Mouse (Mus musculus) cortical plate, adult 2 months (tissue): ENCODE measurements around the gene Hist1h2bh. TPM values are rescaled to one million over a fixed set of nuclear protein-coding genes. Genes with fewer than 3 reads are reported as not detected.
"Not testable (repeated sequence)": the region's sequence is repeated elsewhere in the genome, so short reads cannot be mapped to it uniquely, and the experiment has no call there.

Experiments used
- H3K27ac ChIP-seq: fragments of 200-500 bp; 2 replicates; pipeline ENCODE4 v1.5.1; 2012; ENCODE audit warnings: low read length, control low read depth, inconsistent platforms; ENCODE audit not compliant: insufficient read depth
- H3K4me1 ChIP-seq: fragments of 200-500 bp; 2 replicates; pipeline ENCODE4 v1.6.1; 2011; ENCODE audit warnings: low read length; ENCODE audit not compliant: control insufficient read depth, insufficient read depth
- H3K4me3 ChIP-seq: fragments of 200-500 bp; 2 replicates; pipeline ENCODE4 v1.5.1; 2011; ENCODE audit warnings: mild to moderate bottlenecking, low read length, control low read depth; ENCODE audit not compliant: insufficient read depth
- CTCF ChIP-seq: fragments of 200-500 bp; IDR thresholded peaks from 2 replicates; pipeline ENCODE4 v1.5.1; 2011; ENCODE audit warnings: mild to moderate bottlenecking, control low read depth, low read length; ENCODE audit not compliant: insufficient read depth; ENCODE audit errors: extremely low read depth
- POLR2A ChIP-seq: fragments of 200-500 bp; IDR thresholded peaks from 2 replicates; pipeline ENCODE4 v1.6.1; 2011; ENCODE audit warnings: mild to moderate bottlenecking, low read length, control low read depth; ENCODE audit not compliant: insufficient read depth; ENCODE audit errors: extremely low read depth
- polyA plus RNA-seq: library from polyadenylated mRNA; depleted of rRNA; stranded (reverse); fragments of >200 nt; gene quantifications from 2 replicates; pipeline ENCODE4 v1.2.3, GENCODE M21; 2012

Gene Hist1h2bh
- polyA plus RNA-seq, 1 experiment: 0.29 TPM

DNA sequence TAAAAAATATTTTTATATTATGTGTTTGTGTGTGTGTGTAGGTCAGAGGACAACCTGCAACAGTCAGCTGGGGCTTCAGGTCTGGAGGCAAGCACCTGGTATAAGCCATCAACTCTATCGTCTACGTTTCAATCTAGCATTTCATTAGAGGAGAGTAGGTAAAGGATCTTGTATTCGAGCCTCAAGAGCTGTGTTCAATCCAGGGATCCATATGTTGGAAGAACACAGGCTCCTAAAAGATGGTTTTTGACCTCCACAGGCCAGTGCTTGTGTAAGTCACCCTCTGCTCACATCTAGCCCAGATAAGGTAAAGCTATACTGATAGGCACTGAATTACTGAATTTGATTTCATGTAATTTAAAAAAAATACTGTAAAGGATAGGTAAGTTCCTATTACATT lies 13.7 kb upstream of the Hist1h2bh start:
- Histone ChIP-seq H3K27ac (no peak overlapping the region), H3K4me1 (no peaks in the 10 kb centered on the region; the same call in 1 of the 2 replicates), H3K4me3 (no peak overlapping the region; the same call in 1 of the 2 replicates)
- TF ChIP-seq CTCF (no peak), POLR2A (no peak)

DNA sequence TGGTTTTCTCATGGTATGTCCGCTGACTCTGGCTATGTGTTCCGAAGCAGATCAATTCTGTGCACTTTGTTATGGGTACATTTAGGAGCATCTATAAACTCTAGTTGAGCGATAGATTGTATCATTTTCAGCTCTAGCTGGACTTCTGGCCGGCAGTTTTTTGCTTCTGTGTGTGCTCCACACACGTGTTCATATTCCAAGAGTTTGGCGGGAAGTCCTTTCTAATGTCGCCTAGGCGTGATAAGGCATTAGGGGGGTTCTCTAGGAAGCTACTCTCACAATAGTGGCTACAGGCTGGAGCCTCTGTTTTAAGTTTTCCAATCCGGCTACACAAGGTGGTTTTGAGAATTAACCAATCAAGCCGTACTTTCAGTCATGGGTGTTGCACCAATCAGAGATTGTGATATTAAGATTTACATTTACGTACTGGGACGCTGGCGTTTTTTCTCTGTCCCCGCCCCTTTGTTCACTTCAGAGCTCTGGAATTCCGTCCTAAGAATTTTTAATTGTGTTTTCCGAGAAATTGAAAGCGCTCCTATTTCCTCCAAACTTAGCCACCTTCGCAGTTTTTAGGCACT lies 12.7 kb upstream of the Hist1h2bh start:
- no peaks in the 10 kb centered on the region; the same call in 1 of the 2 replicates for H3K4me1 ChIP-seq
- peak overlapping the region; percentile 85 for H3K4me3 ChIP-seq
- peak overlapping the region; percentile 61; the same call in 1 of the 2 replicates for H3K27ac ChIP-seq
- TF ChIP-seq POLR2A: peak; percentile 75
- no peak for TF ChIP-seq CTCF

DNA sequence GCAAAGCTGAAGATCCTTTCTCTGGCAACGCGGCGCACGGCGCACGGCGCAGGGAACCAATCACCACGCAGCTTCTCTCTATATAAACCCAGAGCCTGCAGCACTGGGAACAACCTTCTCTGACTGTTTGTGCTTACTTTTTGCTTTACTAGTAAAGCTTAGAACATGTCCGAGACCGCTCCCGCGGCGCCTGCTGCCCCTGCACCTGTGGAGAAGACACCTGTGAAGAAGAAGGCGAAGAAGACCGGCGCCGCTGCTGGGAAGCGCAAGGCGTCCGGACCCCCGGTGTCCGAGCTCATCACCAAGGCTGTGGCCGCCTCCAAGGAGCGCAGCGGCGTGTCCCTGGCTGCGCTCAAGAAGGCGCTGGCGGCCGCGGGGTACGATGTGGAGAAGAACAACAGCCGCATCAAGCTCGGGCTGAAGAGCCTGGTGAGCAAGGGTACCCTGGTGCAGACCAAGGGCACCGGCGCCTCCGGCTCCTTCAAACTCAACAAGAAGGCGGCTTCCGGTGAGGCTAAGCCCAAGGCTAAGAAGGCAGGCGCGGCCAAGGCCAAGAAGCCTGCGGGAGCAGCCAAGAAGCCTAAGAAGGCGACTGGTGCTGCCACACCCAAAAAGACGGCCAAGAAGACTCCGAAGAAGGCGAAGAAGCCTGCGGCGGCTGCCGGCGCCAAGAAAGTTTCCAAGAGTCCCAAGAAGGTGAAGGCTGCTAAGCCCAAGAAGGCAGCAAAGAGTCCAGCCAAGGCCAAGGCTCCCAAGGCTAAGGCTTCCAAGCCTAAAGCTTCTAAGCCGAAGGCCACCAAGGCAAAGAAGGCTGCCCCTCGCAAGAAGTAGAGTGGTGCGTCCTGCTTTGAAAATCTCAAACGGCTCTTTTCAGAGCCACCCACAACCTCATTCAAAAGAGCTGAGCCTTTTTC lies 12.0 kb upstream of the Hist1h2bh start:
- H3K4me1 ChIP-seq: no peaks in the 10 kb centered on the region; the same call in 1 of the 2 replicates
- peak overlapping the region; percentile 85 for H3K4me3 ChIP-seq
- peak overlapping the region; percentile 88; the same call in 1 of the 2 replicates for H3K27ac ChIP-seq
- TF ChIP-seq POLR2A (peak; percentile 94), CTCF (no peak)

DNA sequence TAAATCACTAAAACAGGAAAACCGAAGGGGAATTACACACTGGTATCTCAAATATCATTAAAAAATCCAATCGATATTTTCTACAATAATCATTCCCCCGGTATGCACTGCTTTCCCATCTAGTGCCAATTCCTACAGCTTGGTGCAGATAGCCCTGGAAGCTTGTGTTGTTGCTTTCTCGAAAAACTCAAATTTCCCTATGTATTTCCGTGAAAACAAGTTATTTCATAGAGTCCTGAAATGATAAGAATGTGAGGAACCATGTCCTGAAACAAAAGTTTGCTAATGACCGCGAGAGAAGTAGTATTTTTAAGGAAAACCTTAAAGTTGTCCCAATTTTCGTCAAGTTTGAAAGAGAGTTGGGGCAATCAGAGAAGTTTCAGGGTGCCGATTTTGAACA lies 11.2 kb upstream of the Hist1h2bh start:
- H3K27ac ChIP-seq: peak overlapping the region; percentile 84; the same call in 1 of the 2 replicates
- no peak for TF ChIP-seq POLR2A
- H3K4me1 ChIP-seq: no peaks in the 10 kb centered on the region; the same call in 1 of the 2 replicates
- H3K4me3 ChIP-seq: peak overlapping the region; percentile 85

DNA sequence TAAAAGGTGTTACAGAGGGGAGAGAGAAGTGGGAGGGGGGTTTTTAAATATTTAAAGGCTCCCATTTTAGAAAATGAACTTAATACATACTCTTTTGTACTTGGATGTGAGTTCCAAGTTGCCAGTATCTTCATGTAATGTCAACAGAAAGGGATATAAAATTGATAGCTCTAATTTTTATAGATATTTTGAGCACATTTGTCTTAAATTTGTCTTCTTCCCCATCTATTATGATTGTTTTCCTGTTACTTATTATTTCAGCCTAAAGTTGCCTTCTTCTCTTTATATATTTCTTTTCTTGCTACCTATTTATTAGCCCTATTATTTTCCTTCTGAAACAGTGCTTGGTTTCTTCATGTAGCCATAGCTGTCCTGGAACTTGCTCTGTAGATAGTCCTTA lies 9.8 kb upstream of the Hist1h2bh start, which contains the start of gene Hist1h1d:
Gene Hist1h1d, plus strand, starts transcription at position 301 of the 400 bp plus-strand sequence.
- Histone ChIP-seq H3K4me3 (no peak within 1 kb of the TSS), H3K4me1 (no peaks in the 10 kb centered on the region; the same call in 1 of the 2 replicates), H3K27ac (no peak within 1 kb of the TSS)
- TF ChIP-seq POLR2A (no peak), CTCF (no peak)

DNA sequence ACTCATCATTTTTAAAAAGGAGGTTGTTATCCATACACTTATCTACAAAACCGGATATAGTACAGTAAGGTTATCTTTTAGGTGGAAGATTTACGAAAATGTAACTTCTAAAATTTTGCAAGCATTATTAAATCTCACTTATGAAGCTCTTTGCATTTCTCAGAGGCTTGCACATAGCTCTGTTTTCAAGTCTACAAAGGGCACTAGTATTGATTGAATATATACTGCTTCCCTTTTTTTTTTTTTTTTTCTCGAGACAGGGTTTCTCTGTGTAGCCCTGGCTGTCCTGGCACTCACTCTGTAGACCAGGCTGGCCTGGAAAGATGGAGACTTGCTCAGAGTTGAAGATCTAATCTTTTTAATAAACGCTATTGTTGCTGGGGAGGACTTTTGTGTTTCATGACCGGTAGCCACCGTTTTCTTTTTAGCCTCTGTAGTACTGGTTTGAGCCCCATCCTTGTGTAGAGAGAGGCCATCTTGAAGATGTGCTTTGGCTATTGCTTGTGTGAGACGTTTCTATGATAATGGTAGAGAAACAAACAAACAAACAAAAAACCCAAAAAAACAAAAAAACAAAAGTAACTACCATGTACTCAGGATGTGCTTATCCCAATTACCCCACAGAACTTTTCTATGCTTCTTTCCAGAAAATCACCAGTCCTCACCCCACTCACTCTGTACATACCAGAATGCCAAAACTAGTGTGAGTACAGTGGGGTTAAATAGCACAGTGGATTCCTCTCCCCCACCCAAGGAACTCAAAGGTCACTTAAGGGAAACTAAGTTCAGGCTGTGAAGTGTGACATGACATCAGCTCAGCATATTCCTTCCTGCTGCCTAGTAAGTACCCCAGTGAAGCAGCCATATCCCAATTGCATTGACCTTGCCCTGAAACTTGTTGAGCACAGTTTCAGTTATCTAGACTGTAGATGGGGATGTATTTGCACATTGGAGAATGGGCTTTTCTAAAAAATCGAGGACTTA lies 9.0 kb upstream of the Hist1h2bh start:
- peak overlapping the region; percentile 66; the same call in 1 of the 2 replicates for H3K4me3 ChIP-seq
- H3K27ac ChIP-seq: no peak overlapping the region
- TF ChIP-seq CTCF (no peak), POLR2A (no peak)
- no peaks in the 10 kb centered on the region; the same call in 1 of the 2 replicates for H3K4me1 ChIP-seq

DNA sequence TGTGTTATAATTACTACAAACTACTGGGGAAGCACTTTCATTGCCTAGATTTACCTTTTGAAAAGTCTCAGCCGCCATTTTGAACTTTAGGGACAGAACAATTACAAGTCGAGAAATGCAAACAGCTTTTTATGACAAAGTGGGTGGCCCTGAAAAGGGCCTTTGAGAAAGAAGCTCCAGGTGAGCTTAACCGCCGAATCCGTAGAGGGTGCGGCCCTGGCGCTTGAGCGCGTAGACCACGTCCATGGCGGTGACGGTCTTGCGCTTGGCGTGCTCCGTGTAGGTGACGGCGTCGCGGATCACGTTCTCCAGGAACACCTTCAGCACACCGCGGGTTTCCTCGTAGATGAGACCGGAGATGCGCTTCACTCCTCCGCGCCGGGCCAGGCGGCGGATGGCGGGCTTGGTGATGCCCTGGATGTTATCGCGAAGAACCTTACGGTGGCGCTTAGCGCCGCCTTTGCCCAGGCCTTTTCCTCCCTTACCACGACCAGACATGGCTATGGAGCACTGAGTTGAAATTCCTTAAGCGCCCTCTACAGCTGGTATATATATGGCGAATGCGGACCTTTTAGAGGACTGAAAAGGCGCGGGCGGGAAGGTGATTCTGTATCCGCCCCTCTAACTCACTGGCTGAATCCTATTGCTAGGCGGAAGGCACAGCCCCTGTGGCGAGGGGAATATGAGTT lies 8.1 kb upstream of the Hist1h2bh start, which contains the start of gene Hist1h4f:
Gene Hist1h4f, minus strand, starts transcription at position 503 of the 689 bp plus-strand sequence.
- Histone ChIP-seq H3K27ac (peak within 1 kb of the TSS; percentile 57; the same call in 1 of the 2 replicates), H3K4me3 (peak within 1 kb of the TSS; percentile 66)
- peak; percentile 96 for TF ChIP-seq POLR2A
- H3K4me1 ChIP-seq: not testable (repeated sequence)

DNA sequence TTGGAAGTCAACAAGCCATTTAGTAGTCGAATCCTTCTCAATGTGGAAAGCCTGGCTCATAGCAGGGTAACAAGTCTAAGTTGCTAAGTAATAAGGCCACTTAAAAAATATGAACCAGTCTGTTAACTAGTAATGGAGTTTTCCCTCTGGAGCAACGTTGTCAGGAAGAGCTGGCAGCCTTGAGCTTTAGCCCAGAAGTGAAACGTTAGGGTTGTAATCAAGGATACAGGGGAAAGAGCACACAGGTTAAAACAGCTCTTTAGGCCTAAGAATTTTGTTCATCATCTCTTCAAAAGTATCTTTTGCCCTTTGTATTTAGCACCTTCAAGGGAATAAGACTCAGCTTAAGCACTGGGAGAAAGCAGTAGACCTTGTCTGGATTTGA lies 7.6 kb upstream of the Hist1h2bh start:
- Histone ChIP-seq H3K27ac (peak overlapping the region; percentile 57; the same call in 1 of the 2 replicates), H3K4me3 (peak overlapping the region; percentile 66), H3K4me1 (no peaks in the 10 kb centered on the region; the same call in 1 of the 2 replicates)
- TF ChIP-seq CTCF: no peak
- TF ChIP-seq POLR2A: no peak

DNA sequence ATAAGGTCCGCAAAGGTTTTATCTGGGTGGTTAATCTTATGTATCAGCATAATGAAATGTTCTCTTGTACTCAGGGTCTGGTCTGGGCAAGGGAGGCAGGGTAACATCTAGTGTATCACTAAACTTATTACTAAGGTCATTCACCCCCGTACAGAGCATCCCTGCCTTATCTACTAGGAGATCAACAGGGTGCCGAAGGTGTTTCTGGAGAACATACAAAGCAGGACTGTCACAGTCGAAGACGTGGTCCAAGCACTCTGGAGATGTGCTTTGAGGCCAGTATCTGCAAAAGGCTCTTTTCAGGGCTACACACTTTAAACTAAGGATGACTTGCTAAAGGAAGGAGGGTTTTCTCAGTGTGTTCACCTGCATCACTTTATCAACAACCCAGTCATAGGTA lies 3.5 kb upstream of the Hist1h2bh start:
- no peak overlapping the region for H3K4me3 ChIP-seq
- TF ChIP-seq POLR2A: no peak
- TF ChIP-seq CTCF: no peak
- H3K27ac ChIP-seq: no peak overlapping the region
- H3K4me1 ChIP-seq: no peaks in the 10 kb centered on the region; the same call in 1 of the 2 replicates

DNA sequence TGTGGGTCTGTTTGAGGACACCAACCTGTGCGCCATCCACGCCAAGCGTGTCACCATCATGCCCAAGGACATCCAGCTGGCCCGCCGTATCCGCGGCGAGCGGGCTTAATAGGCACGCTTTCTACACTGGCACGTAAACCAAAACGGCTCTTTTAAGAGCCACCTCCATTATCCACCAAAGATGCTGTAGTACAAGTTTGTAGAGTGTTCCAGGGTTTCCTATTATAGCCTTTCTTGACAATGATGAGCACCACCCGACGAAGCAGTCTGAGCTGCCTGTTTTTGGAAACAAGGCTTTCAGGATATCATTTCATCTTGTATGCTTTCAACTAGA lies 1.6 kb upstream of the Hist1h2bh start:
- H3K27ac ChIP-seq, H3K4me1 ChIP-seq: not testable (repeated sequence)
- peak overlapping the region; percentile 29 for H3K4me3 ChIP-seq
